Mouse (Mus musculus) stomach, embryonic 14.5 days (tissue): ENCODE measurements around the gene L1td1. TPM values are rescaled to one million over a fixed set of nuclear protein-coding genes. Genes with fewer than 3 reads are reported as not detected.

Source experiments
- ATAC-seq: fragments of 200-750 bp; cut with Nextera tagmentation; 2 replicates; pipeline ENCODE4 v1.8.0; 2017; ENCODE audit warnings: low read depth, moderate TSS enrichment; ENCODE audit not compliant: insufficient number of reproducible peaks, insufficient read depth, low FRiP score
- H3K27ac ChIP-seq: fragments of 300-500 bp; sonication (generic); 2 replicates; pipeline ENCODE4 v1.5.1; 2014; ENCODE audit warnings: mild to moderate bottlenecking, low read length, moderate library complexity, mixed read lengths
- H3K27me3 ChIP-seq: fragments of 300-500 bp; sonication (generic); 2 replicates; pipeline ENCODE4 v1.6.1; 2014; ENCODE audit warnings: low read length, control low read depth, mixed read lengths; ENCODE audit not compliant: control insufficient read depth, insufficient read depth
- H3K36me3 ChIP-seq: fragments of 300-500 bp; sonication (generic); 2 replicates; pipeline ENCODE4 v1.6.1; 2014; ENCODE audit warnings: mild to moderate bottlenecking, control low read depth, low read length, moderate library complexity, mixed read lengths; ENCODE audit not compliant: control insufficient read depth, insufficient read depth
- H3K4me1 ChIP-seq: fragments of 300-500 bp; sonication (generic); 2 replicates; pipeline ENCODE4 v1.6.1; 2014; ENCODE audit warnings: low read length, control low read depth, mixed read lengths; ENCODE audit not compliant: control insufficient read depth, insufficient read depth
- H3K4me2 ChIP-seq: fragments of 300-500 bp; sonication (generic); replicated peaks from 2 replicates; pipeline ENCODE4 v1.6.1; 2014; ENCODE audit warnings: low read depth, low read length, control low read depth
- H3K4me3 ChIP-seq: fragments of 300-500 bp; sonication (generic); 2 replicates; pipeline ENCODE4 v1.5.1; 2014; ENCODE audit warnings: low read depth, low read length, control low read depth
- H3K9ac ChIP-seq: fragments of 300-500 bp; sonication (generic); replicated peaks from 2 replicates; pipeline ENCODE4 v1.6.1; 2014; ENCODE audit warnings: low read depth, mild to moderate bottlenecking, control low read depth, low read length, moderate library complexity, mixed read lengths
- H3K9me3 ChIP-seq: fragments of 300-500 bp; sonication (generic); 2 replicates; pipeline ENCODE4 v1.6.1; 2016; ENCODE audit warnings: low read depth, low read length, control low read depth; ENCODE audit not compliant: control insufficient read depth
- WGBS: fragments of 180-500 bp; shearing (Covaris S2); extraction: QIAGEN DNeasy Blood & Tissue Kit; methylation state at CpG from one replicate; pipeline ENCODE4 v1.1.7; 2014; 5-methylcytosine and 5-hydroxymethylcytosine counted together
- polyA plus RNA-seq: library from polyadenylated mRNA; unstranded; fragments of >200 nt; fragmentation: Nextera tagmentation; extraction: Ambion mirVana; gene quantifications from 2 replicates; pipeline ENCODE4 v1.2.1, GENCODE M21; 2014

L1td1 gene
- 0.21 and 0.41 TPM in 2 replicates for polyA plus RNA-seq

- no peak within 1 kb of the TSS for H3K27ac ChIP-seq
- no peak within 1 kb of the TSS; the same call in 1 of the 2 replicates for H3K9ac ChIP-seq
- no peaks in the 10 kb centered on the region for H3K9me3 ChIP-seq
- ATAC-seq: peak; percentile 44; the same call in 1 of the 2 replicates
- no peaks in the 10 kb centered on the region for H3K27me3 ChIP-seq
- 13% methylated on average over 29 of the region's 29 CpGs for WGBS
- H3K4me3 ChIP-seq: peak within 1 kb of the TSS; percentile 28
- peak within 1 kb of the TSS; percentile 68 for H3K4me2 ChIP-seq
- peaks cover 6% of the 10 kb centered on the region; the same call in 1 of the 2 replicates for H3K4me1 ChIP-seq
- no peaks in the 10 kb centered on the region for H3K36me3 ChIP-seq
Measured at GRCm38 (mm10) chr4:98726590-98727237, at the start of gene L1td1. TSS of gene L1td1 (plus strand) at chr4:98726734.

- ATAC-seq: no peak
- no peak overlapping the region for H3K4me2 ChIP-seq
Measured at GRCm38 (mm10) chr4:98677506-98677905, 49.0 kb upstream of the L1td1 start.

GRCm38 (mm10) chr4:98686678-98687267, 39.8 kb upstream of the L1td1 start:
- Histone ChIP-seq H3K36me3 (no peaks in the 10 kb centered on the region; the same call in 1 of the 2 replicates), H3K4me1 (no peaks in the 10 kb centered on the region), H3K27me3 (no peaks in the 10 kb centered on the region), H3K4me2 (no peak overlapping the region), H3K4me3 (no peak overlapping the region), H3K9me3 (0 out of 2 replicates have a peak, but pooled peaks cover 6% of the 10 kb centered on the region), H3K27ac (no peak overlapping the region), H3K9ac (no peak overlapping the region)
- no peak for ATAC-seq
- 88% methylated on average over 11 of the region's 11 CpGs for WGBS

More at GRCm38 (mm10) chr4:98677506-98677905, 49.0 kb upstream of the L1td1 start:
- no peak overlapping the region for H3K27ac ChIP-seq
- H3K4me1 ChIP-seq: no peaks in the 10 kb centered on the region
- H3K9me3 ChIP-seq: no peaks in the 10 kb centered on the region
- H3K4me3 ChIP-seq: no peak overlapping the region
- H3K27me3 ChIP-seq: no peaks in the 10 kb centered on the region
- H3K9ac ChIP-seq: no peak overlapping the region
- H3K36me3 ChIP-seq: no peaks in the 10 kb centered on the region
- WGBS: 43% methylated on average over 9 of the region's 9 CpGs

- no peak overlapping the region for H3K27ac ChIP-seq
- no peaks in the 10 kb centered on the region for H3K4me1 ChIP-seq
- H3K9me3 ChIP-seq: 0 out of 2 replicates have a peak, but pooled peaks cover 6% of the 10 kb centered on the region
- H3K36me3 ChIP-seq: no peaks in the 10 kb centered on the region; the same call in 1 of the 2 replicates
- no peaks in the 10 kb centered on the region for H3K27me3 ChIP-seq
- 73% methylated on average over 11 of the region's 11 CpGs for WGBS
- H3K4me2 ChIP-seq: no peak overlapping the region
- no peak overlapping the region for H3K9ac ChIP-seq
- no peak overlapping the region for H3K4me3 ChIP-seq
- ATAC-seq: no peak
Measured at GRCm38 (mm10) chr4:98688116-98688515, 38.4 kb upstream of the L1td1 start.

- H3K27ac ChIP-seq: no peak overlapping the region
- no peak for ATAC-seq
- 0 out of 2 replicates have a peak, but pooled peaks cover 6% of the 10 kb centered on the region for H3K9me3 ChIP-seq
- WGBS: 70% methylated on average over 9 of the region's 9 CpGs
- H3K36me3 ChIP-seq: no peaks in the 10 kb centered on the region; the same call in 1 of the 2 replicates
- no peak overlapping the region for H3K9ac ChIP-seq
- no peak overlapping the region for H3K4me3 ChIP-seq
- H3K27me3 ChIP-seq: no peaks in the 10 kb centered on the region
- no peaks in the 10 kb centered on the region for H3K4me1 ChIP-seq
- no peak overlapping the region for H3K4me2 ChIP-seq
Measured at GRCm38 (mm10) chr4:98688520-98688919, 38.0 kb upstream of the L1td1 start.

GRCm38 (mm10) chr4:98689988-98690387, 36.5 kb upstream of the L1td1 start:
- WGBS: 95% methylated on average over 1 of the region's 1 CpGs
- H3K9ac ChIP-seq: no peak overlapping the region
- H3K4me2 ChIP-seq: no peak overlapping the region
- H3K4me1 ChIP-seq: no peaks in the 10 kb centered on the region
- H3K27ac ChIP-seq: no peak overlapping the region
- ATAC-seq: no peak
- H3K27me3 ChIP-seq: no peaks in the 10 kb centered on the region
- 0 out of 2 replicates have a peak, but pooled peaks cover 6% of the 10 kb centered on the region for H3K9me3 ChIP-seq
- H3K4me3 ChIP-seq: no peak overlapping the region
- no peaks in the 10 kb centered on the region; the same call in 1 of the 2 replicates for H3K36me3 ChIP-seq

GRCm38 (mm10) chr4:98693465-98694185, 32.9 kb upstream of the L1td1 start:
- H3K4me2 ChIP-seq: no peak overlapping the region

GRCm38 (mm10) chr4:98697932-98698331, 28.6 kb upstream of the L1td1 start:
- no peak for ATAC-seq
- Histone ChIP-seq H3K4me2 (no peak overlapping the region), H3K4me1 (peaks cover 4% of the 10 kb centered on the region; the same call in 1 of the 2 replicates), H3K36me3 (no peaks in the 10 kb centered on the region), H3K27me3 (no peaks in the 10 kb centered on the region), H3K9me3 (no peaks in the 10 kb centered on the region), H3K4me3 (no peak overlapping the region), H3K9ac (no peak overlapping the region), H3K27ac (no peak overlapping the region)
- WGBS: 77% methylated on average over 4 of the region's 4 CpGs

More at GRCm38 (mm10) chr4:98693465-98694185, 32.9 kb upstream of the L1td1 start:
- Histone ChIP-seq H3K9ac (no peak overlapping the region), H3K9me3 (0 out of 2 replicates have a peak, but pooled peaks cover 6% of the 10 kb centered on the region), H3K27ac (no peak overlapping the region), H3K4me1 (no peaks in the 10 kb centered on the region), H3K4me3 (no peak overlapping the region), H3K36me3 (no peaks in the 10 kb centered on the region), H3K27me3 (no peaks in the 10 kb centered on the region)
- 31% methylated on average over 9 of the region's 9 CpGs for WGBS
- no peak for ATAC-seq
